Mouse (Mus musculus) forebrain, embryonic 12.5 days (tissue): ENCODE results near the gene Atf6. TPM values are rescaled to one million over a fixed set of nuclear protein-coding genes. Genes with fewer than 3 reads are reported as not detected.

ENCODE experiments used
- ATAC-seq: fragments of 200-750 bp; cut with Nextera tagmentation; 2 replicates; pipeline ENCODE4 v1.8.0; 2017; ENCODE audit warnings: moderate TSS enrichment; ENCODE audit not compliant: low FRiP score
- H3K27ac ChIP-seq: fragments of 300-500 bp; sonication (generic); 2 replicates; pipeline ENCODE4 v1.5.1; 2016; ENCODE audit warnings: mild to moderate bottlenecking
- H3K27me3 ChIP-seq: fragments of 300-500 bp; sonication (generic); 2 replicates; pipeline ENCODE4 v1.6.1; 2016; ENCODE audit warnings: mild to moderate bottlenecking
- H3K36me3 ChIP-seq: fragments of 300-500 bp; sonication (generic); replicated peaks from 2 replicates; pipeline ENCODE4 v1.6.1; 2016; ENCODE audit warnings: mild to moderate bottlenecking
- H3K4me1 ChIP-seq: fragments of 300-500 bp; sonication (generic); 2 replicates; pipeline ENCODE4 v1.6.1; 2016
- H3K4me2 ChIP-seq: fragments of 300-500 bp; sonication (generic); 2 replicates; pipeline ENCODE4 v1.6.1; 2016; ENCODE audit warnings: mild to moderate bottlenecking, moderate library complexity
- H3K4me3 ChIP-seq: fragments of 300-500 bp; sonication (generic); replicated peaks from 2 replicates; pipeline ENCODE4 v1.5.1; 2016; ENCODE audit warnings: mild to moderate bottlenecking
- H3K9ac ChIP-seq: fragments of 300-500 bp; sonication (generic); 2 replicates; pipeline ENCODE4 v1.6.1; 2016; ENCODE audit warnings: mild to moderate bottlenecking
- H3K9me3 ChIP-seq: fragments of 300-500 bp; sonication (generic); 2 replicates; pipeline ENCODE4 v1.6.1; 2016
- WGBS: fragments of 180-500 bp; shearing (Covaris S2); methylation state at CpG from one replicate; pipeline ENCODE4 v1.1.7; 2016; 5-methylcytosine and 5-hydroxymethylcytosine counted together
- polyA plus RNA-seq: library from polyadenylated mRNA; unstranded; fragments of >200 nt; fragmentation: Nextera tagmentation; extraction: Ambion mirVana; gene quantifications from 2 replicates; pipeline ENCODE4 v1.2.1, GENCODE M21; 2016

The Atf6 gene
- polyA plus RNA-seq, 1 experiment from 2014 or later = 8.9 TPM

GRCm38 (mm10) chr1:170871402-170871801, 3.8 kb upstream of the Atf6 start:
- WGBS = 85% methylated on average over 6 of the region's 6 CpGs
- no peaks in the 10 kb centered on the region for H3K9me3 ChIP-seq
- ATAC-seq = no peak

DNA sequence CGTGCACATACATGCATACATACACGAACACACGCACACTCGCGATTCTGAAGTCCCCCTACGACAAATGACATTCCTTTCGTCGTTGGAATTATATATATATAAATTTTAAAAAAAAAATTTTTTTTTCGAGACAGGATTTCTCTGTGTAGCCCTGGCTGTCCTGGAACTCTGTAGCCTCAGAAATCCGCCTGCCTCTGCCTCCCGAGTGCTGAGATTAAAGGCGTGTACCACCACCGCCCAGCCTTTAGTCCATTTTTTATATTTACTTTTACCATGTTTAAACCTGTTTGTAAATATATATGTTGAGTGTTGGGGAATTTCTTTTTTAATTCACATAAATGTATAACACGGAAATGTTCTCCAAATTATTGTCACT, 1.3 kb upstream of the Atf6 start:
- 16% methylated on average over 14 of the region's 14 CpGs for WGBS
- no peaks in the 10 kb centered on the region for H3K27me3 ChIP-seq
- peak; percentile 34; the same call in 1 of the 2 replicates for ATAC-seq

More at GRCm38 (mm10) chr1:170871402-170871801, 3.8 kb upstream of the Atf6 start:
- Histone ChIP-seq H3K4me1 (peaks cover 8% of the 10 kb centered on the region), H3K36me3 (peaks cover 5% of the 10 kb centered on the region), H3K27ac (no peak overlapping the region), H3K4me2 (no peak overlapping the region), H3K4me3 (no peak overlapping the region), H3K9ac (no peak overlapping the region), H3K27me3 (no peaks in the 10 kb centered on the region)

GRCm38 (mm10) chr1:170868107-170868904, 735 bp upstream of the Atf6 start:
- peak overlapping the region; percentile 65 for H3K9ac ChIP-seq
- H3K4me2 ChIP-seq = peak overlapping the region; percentile 85
- no peaks in the 10 kb centered on the region; the same call in none of the 2 replicates for H3K36me3 ChIP-seq
- no peak overlapping the region for H3K27ac ChIP-seq
- no peaks in the 10 kb centered on the region for H3K9me3 ChIP-seq
- peak overlapping the region; percentile 89 for H3K4me3 ChIP-seq
- H3K27me3 ChIP-seq = no peaks in the 10 kb centered on the region
- WGBS = under 1% methylated on average over 33 of the region's 33 CpGs
- peak; percentile 87 for ATAC-seq
- H3K4me1 ChIP-seq = peaks cover 9% of the 10 kb centered on the region

More for the DNA sequence above, 1.3 kb upstream of the Atf6 start:
- no peak overlapping the region for H3K27ac ChIP-seq
- peak overlapping the region; percentile 89 for H3K4me3 ChIP-seq
- H3K36me3 ChIP-seq = no peaks in the 10 kb centered on the region; the same call in none of the 2 replicates
- no peaks in the 10 kb centered on the region for H3K9me3 ChIP-seq
- peak overlapping the region; percentile 65 for H3K9ac ChIP-seq
- H3K4me1 ChIP-seq = peaks cover 9% of the 10 kb centered on the region
- H3K4me2 ChIP-seq = peak overlapping the region; percentile 85

DNA sequence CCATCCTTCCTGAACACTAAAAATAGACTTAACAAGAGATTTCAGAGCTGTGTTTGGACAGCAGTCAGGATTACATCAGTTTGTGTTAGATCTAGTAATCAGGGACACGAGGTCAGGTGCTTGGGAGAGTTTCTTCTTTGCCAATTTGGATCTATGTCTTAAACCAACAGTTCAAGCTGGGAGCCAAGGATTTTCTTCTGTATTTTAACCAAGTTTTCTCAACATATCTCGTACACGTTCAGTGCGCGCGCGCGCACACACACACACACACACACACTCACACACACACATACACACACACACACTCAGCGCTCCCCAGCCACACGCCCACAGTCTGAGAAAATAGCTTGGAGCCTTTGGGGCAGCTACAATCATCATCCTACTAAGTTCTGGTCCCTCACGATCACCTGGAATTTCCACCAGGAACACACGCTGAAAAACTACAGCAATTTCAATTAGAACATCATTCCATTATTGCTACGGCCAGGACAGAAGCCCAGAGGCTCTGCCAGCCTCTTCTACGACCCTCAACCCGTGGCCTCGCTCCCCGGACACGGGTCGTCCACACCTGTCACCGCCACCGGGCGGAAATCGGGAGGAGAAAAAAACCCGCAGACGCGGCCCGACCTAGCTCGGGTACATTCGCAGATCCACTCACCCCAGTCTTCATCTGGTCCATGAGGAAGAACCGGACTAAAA, 430 bp downstream of the Atf6 start:
- Histone ChIP-seq H3K9ac (peak overlapping the region; percentile 80), H3K9me3 (no peaks in the 10 kb centered on the region), H3K4me3 (peak overlapping the region; percentile 89), H3K36me3 (no peaks in the 10 kb centered on the region; the same call in 1 of the 2 replicates), H3K27ac (peak overlapping the region; percentile 61), H3K27me3 (no peaks in the 10 kb centered on the region), H3K4me1 (peaks cover 9% of the 10 kb centered on the region), H3K4me2 (peak overlapping the region; percentile 85)
- 4% methylated on average over 30 of the region's 30 CpGs for WGBS
- peak; percentile 47 for ATAC-seq

GRCm38 (mm10) chr1:170865406-170865805, 2.2 kb downstream of the Atf6 start:
- Histone ChIP-seq H3K4me3 (no peak overlapping the region), H3K27ac (no peak overlapping the region), H3K27me3 (no peaks in the 10 kb centered on the region), H3K4me1 (peaks cover 9% of the 10 kb centered on the region), H3K9ac (no peak overlapping the region), H3K4me2 (no peak overlapping the region), H3K9me3 (no peaks in the 10 kb centered on the region), H3K36me3 (no peaks in the 10 kb centered on the region)
- no peak for ATAC-seq
- WGBS = 93% methylated on average over 5 of the region's 5 CpGs

GRCm38 (mm10) chr1:170864754-170865153, 2.8 kb downstream of the Atf6 start:
- H3K9me3 ChIP-seq = no peaks in the 10 kb centered on the region
- 85% methylated on average over 3 of the region's 3 CpGs for WGBS
- no peaks in the 10 kb centered on the region for H3K27me3 ChIP-seq
- H3K4me3 ChIP-seq = no peak overlapping the region
- ATAC-seq = no peak
- no peaks in the 10 kb centered on the region for H3K36me3 ChIP-seq
- H3K9ac ChIP-seq = no peak overlapping the region
- H3K4me2 ChIP-seq = no peak overlapping the region
- H3K27ac ChIP-seq = no peak overlapping the region
- peaks cover 9% of the 10 kb centered on the region for H3K4me1 ChIP-seq

DNA sequence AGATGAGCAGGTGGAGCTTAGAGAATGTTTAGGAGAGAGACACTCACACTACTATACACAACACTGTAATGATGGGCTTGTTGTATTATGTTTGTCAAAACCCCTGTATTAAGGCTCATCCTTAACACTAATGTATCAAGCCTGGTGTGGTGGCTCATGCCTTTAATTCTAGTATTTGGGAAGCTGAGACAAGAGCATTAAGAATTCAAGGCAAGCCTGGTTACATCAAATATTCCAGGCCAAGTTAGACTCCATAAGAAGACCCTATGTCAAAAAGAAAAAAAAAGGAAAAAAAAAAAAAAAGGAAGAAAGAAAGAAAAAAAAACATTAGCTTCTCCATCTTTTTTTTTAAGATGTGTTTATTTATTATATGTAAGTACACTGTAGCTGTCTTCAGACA, 3.3 kb downstream of the Atf6 start:
- Histone ChIP-seq H3K27ac (no peak overlapping the region), H3K4me2 (no peak overlapping the region), H3K9ac (no peak overlapping the region), H3K9me3 (no peaks in the 10 kb centered on the region), H3K4me3 (no peak overlapping the region), H3K4me1 (peaks cover 9% of the 10 kb centered on the region), H3K36me3 (no peaks in the 10 kb centered on the region), H3K27me3 (no peaks in the 10 kb centered on the region)
- no peak for ATAC-seq

GRCm38 (mm10) chr1:170863033-170863432, 4.5 kb downstream of the Atf6 start:
- H3K9me3 ChIP-seq = no peaks in the 10 kb centered on the region
- no peak overlapping the region for H3K4me3 ChIP-seq
- ATAC-seq = no peak
- no peak overlapping the region for H3K9ac ChIP-seq
- H3K4me2 ChIP-seq = no peak overlapping the region
- H3K27ac ChIP-seq = no peak overlapping the region
- peaks cover 9% of the 10 kb centered on the region for H3K4me1 ChIP-seq
- no peaks in the 10 kb centered on the region for H3K27me3 ChIP-seq
- WGBS = 81% methylated on average over 4 of the region's 4 CpGs
- no peaks in the 10 kb centered on the region for H3K36me3 ChIP-seq

GRCm38 (mm10) chr1:170862435-170862717, 5.2 kb downstream of the Atf6 start:
- Histone ChIP-seq H3K9me3 (no peaks in the 10 kb centered on the region), H3K36me3 (no peaks in the 10 kb centered on the region), H3K4me2 (no peak overlapping the region), H3K4me1 (peaks cover 9% of the 10 kb centered on the region), H3K9ac (no peak overlapping the region), H3K27me3 (no peaks in the 10 kb centered on the region), H3K4me3 (no peak overlapping the region), H3K27ac (no peak overlapping the region)
- 68% methylated on average over 3 of the region's 3 CpGs for WGBS
- no peak for ATAC-seq

DNA sequence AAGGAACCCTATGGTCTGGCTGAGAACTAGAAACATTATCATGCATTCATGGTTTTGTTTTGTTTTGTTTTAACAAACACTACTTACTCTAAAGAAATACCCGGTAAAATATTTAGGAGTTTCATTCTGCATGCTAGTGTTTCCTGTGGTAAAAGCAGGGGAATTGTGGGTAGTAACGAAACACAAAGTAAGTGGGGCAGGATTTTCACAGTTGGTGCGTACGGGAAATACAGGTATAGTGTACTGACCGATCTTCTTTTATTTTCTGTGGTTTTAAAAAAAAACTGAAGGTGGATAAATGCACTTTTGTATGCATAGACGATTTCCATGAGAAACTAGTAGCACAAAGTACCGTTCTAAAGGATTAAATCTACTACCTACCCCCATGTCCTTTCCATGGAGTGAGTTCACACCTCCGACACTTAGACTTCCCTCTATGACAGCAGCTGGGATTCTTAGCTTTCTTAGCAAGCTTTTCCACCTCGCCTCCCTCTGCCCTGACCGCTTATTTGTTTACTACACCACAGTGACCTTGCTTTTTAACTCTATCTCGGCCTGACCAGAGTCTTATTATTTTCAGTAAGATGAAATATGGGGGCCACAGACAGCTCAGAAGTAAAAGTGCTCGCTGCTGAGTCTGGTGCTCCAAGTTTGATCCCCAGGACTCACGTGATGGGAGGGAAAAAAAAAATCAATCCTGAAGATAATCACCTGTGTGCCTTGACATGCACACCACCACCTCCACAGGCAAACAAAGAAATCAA, 5.7 kb downstream of the Atf6 start:
- H3K9me3 ChIP-seq = no peaks in the 10 kb centered on the region
- ATAC-seq = no peak
- H3K4me2 ChIP-seq = no peak overlapping the region
- H3K4me3 ChIP-seq = no peak overlapping the region
- no peaks in the 10 kb centered on the region for H3K36me3 ChIP-seq
- H3K9ac ChIP-seq = no peak overlapping the region
- H3K27ac ChIP-seq = no peak overlapping the region
- H3K27me3 ChIP-seq = no peaks in the 10 kb centered on the region
- 86% methylated on average over 13 of the region's 13 CpGs for WGBS
- peaks cover 6% of the 10 kb centered on the region for H3K4me1 ChIP-seq

DNA sequence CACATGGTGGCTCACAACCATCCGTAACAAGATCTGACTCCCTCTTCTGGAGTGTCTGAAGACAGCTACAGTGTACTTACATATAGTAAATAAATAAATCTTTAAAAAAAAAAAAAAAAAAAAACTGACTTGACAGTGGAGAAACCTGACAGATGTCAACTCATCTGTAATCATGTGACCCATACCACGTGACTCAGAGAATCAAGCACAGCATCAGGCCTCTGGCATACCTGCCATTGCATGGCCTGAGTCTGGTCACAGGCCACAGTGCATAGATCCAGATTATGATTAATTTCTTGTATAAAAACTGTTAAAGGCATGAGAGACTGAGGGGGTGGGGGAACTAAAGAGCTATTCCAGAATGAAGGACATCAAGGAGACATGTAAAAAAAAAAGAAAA, 8.7 kb downstream of the Atf6 start:
- H3K36me3 ChIP-seq = no peaks in the 10 kb centered on the region
- no peaks in the 10 kb centered on the region for H3K9me3 ChIP-seq
- no peak overlapping the region for H3K4me3 ChIP-seq
- WGBS = 93% methylated on average over 2 of the region's 2 CpGs
- no peak for ATAC-seq
- no peak overlapping the region for H3K9ac ChIP-seq
- H3K4me1 ChIP-seq = no peaks in the 10 kb centered on the region
- no peaks in the 10 kb centered on the region for H3K27me3 ChIP-seq
- H3K4me2 ChIP-seq = no peak overlapping the region
- H3K27ac ChIP-seq = no peak overlapping the region

DNA sequence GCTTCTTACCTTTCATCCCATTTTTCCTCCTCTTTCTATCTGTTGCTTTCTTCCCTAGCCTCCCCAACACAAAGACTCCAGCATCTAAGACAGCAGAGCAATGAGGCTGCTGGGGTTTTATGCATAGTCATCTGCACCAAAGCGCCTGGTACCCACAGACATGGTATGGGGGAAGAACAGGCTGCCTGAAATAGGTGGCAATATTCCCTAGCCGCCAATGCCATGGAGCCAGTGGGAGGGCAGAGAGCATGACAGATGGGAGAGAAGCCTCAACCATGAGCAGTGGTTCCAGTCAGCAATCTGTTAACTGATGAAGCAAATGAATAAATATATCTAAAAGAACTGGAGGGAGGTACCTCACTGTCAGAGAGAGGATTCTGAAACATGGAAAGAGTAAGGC, 10.2 kb downstream of the Atf6 start:
- Histone ChIP-seq H3K27me3 (no peaks in the 10 kb centered on the region), H3K36me3 (no peaks in the 10 kb centered on the region), H3K4me2 (no peak overlapping the region), H3K9ac (no peak overlapping the region), H3K4me3 (no peak overlapping the region), H3K27ac (no peak overlapping the region), H3K4me1 (no peaks in the 10 kb centered on the region), H3K9me3 (no peaks in the 10 kb centered on the region)
- WGBS = 76% methylated on average over 2 of the region's 2 CpGs
- ATAC-seq = no peak
